ENCODE assay signal across 21 mouse cellular contexts in the genomic region with DNA sequence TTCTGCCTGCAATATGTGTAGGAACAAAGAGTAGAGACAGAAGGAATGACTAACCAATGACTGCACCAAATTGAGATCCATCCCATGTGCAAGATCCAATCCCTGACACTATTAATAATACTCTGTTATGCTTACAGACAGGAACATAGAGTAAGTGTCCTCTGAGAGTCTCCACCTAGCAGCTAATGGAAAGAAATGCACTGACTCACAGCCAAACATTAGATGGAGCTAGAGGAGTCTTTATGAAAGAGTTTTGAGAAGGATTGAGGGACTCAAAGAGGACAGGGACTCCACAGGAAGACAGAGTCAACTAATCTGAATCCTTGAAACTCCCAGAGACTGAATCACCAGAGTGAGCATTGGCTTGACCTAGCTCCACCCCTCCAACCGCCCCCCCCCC.
DNase-seq lines count a peak whose midpoint lies in the region; ATAC-seq and TF ChIP-seq lines count a peak whose summit lies in the region.
"Had no signal": no experiment of that assay in that cellular context is flagged by ENCODE, and none has a peak within 500 bp of the region (broad histone marks: within the 10 kb centered on the region; RNA-seq: fewer than 3 reads in every experiment).

No protein-coding gene starts in this region.

- no peak overlapping the region for H3K4me3 ChIP-seq in kidney, postnatal 0 days (replicated peaks; ENCODE audit: low read depth, low read length)
- H3K4me3 ChIP-seq in kidney, embryonic 14.5 days (ENCODE audit: low read length) = no peak overlapping the region
- no peak overlapping the region for H3K4me3 ChIP-seq in lung, postnatal 0 days (ENCODE audit: low read depth, low read length)
- H3K4me3 ChIP-seq in CH12.LX (replicated peaks in 1 of 3; ENCODE audit: low read depth in 2 of 3, low read length in 2 of 3, poor library complexity in 1 of 3) = no peak overlapping the region
- H3K4me3 ChIP-seq in MEL (ENCODE audit: control insufficient read depth in 1 of 2, insufficient read depth in 1 of 2, low read depth in 2 of 2, low read length in 2 of 2) = no peak overlapping the region
- H3K4me3 ChIP-seq: embryonic facial prominence, embryonic 10.5 days; embryonic facial prominence, embryonic 12.5 days; forebrain, embryonic 13.5 days; forebrain, embryonic 15.5 days had no signal

- H3K79me2 ChIP-seq in CH12.LX (replicated peaks; ENCODE audit: control insufficient read depth, extremely low read depth, insufficient read depth, poor library complexity, severe bottlenecking) (no peaks in the 10 kb centered on the region), MEL (ENCODE audit: control insufficient read depth, insufficient read depth, low read length, poor library complexity) (no peaks in the 10 kb centered on the region)

- no peaks in the 10 kb centered on the region for H3K36me3 ChIP-seq in kidney, postnatal 0 days (ENCODE audit: insufficient read depth, low read length)
- no peaks in the 10 kb centered on the region for H3K36me3 ChIP-seq in kidney, embryonic 14.5 days (ENCODE audit: control insufficient read depth, insufficient read depth, low read length)
- H3K36me3 ChIP-seq in lung, postnatal 0 days (ENCODE audit: insufficient read depth, low read length) = no peaks in the 10 kb centered on the region
- no peaks in the 10 kb centered on the region for H3K36me3 ChIP-seq in CH12.LX (replicated peaks in 1 of 2; ENCODE audit: control insufficient read depth in 1 of 2, insufficient read depth in 1 of 2, low read length in 1 of 2)
- H3K36me3 ChIP-seq in MEL (ENCODE audit: control insufficient read depth in 1 of 2, insufficient read depth in 2 of 2, low read length in 2 of 2) = no peaks in the 10 kb centered on the region
- H3K36me3 ChIP-seq: embryonic facial prominence, embryonic 10.5 days; embryonic facial prominence, embryonic 12.5 days; forebrain, embryonic 15.5 days; G1E had no signal

- H3K4me2 ChIP-seq in kidney, postnatal 0 days (ENCODE audit: low read length) = no peak overlapping the region
- H3K4me2 ChIP-seq in kidney, embryonic 14.5 days (replicated peaks; ENCODE audit: low read depth, low read length) = no peak overlapping the region
- no peak overlapping the region for H3K4me2 ChIP-seq in lung, postnatal 0 days (replicated peaks; ENCODE audit: low read depth, low read length)
- H3K4me2 ChIP-seq in CH12.LX (ENCODE audit: insufficient read depth, low read depth, poor library complexity, severe bottlenecking) = no peak overlapping the region
- H3K4me2 ChIP-seq: embryonic facial prominence, embryonic 12.5 days; forebrain, embryonic 13.5 days; forebrain, embryonic 15.5 days had no signal

- TF ChIP-seq POLR2A in CH12.LX (IDR thresholded peaks at IDR 0.05; ENCODE audit: low read depth, low read length) (no peak), MEL (IDR thresholded peaks at IDR 0.05; ENCODE audit: control insufficient read depth in 1 of 2, insufficient read depth in 1 of 2, low read depth in 1 of 2, low read length in 2 of 2, poor library complexity in 1 of 2) (no peak)

- no peak for ATAC-seq in kidney, postnatal 0 days (replicated peaks; ENCODE audit: low FRiP score, low read depth)
- ATAC-seq in kidney, embryonic 14.5 days (ENCODE audit: low FRiP score, low TSS enrichment) = no peak
- ATAC-seq in lung, postnatal 0 days = no peak
- no peak for ATAC-seq in megakaryocyte-erythroid progenitor cell, adult 5-6 weeks (replicated peaks; ENCODE audit: low FRiP score, low TSS enrichment, poor library complexity, severe bottlenecking)
- ATAC-seq: forebrain, embryonic 13.5 days; forebrain, embryonic 15.5 days; forebrain, postnatal 0 days had no signal

- no peak overlapping the region for H3K27ac ChIP-seq in kidney, postnatal 0 days
- no peak overlapping the region for H3K27ac ChIP-seq in kidney, embryonic 14.5 days (ENCODE audit: low read depth, low read length)
- H3K27ac ChIP-seq in lung, postnatal 0 days (ENCODE audit: low read length) = no peak overlapping the region
- H3K27ac ChIP-seq in CH12.LX (ENCODE audit: insufficient read depth, low read depth) (no peak overlapping the region), MEL (ENCODE audit: control insufficient read depth, low read depth, low read length) (no peak overlapping the region)
- H3K27ac ChIP-seq: embryonic facial prominence, embryonic 10.5 days; embryonic facial prominence, embryonic 12.5 days; forebrain, embryonic 13.5 days; forebrain, embryonic 15.5 days had no signal

- no peak for TF ChIP-seq EP300 in lung, postnatal 0 days (IDR thresholded peaks at IDR 0.05)
- TF ChIP-seq EP300 in CH12.LX (IDR thresholded peaks at IDR 0.05; ENCODE audit: low read length) (no peak), MEL (IDR thresholded peaks at IDR 0.05; ENCODE audit: low read depth in 1 of 2, low read length in 2 of 2) (no peak)

- H3K27me3 ChIP-seq in kidney, postnatal 0 days (ENCODE audit: insufficient read depth, low read length) = no peaks in the 10 kb centered on the region
- H3K27me3 ChIP-seq in kidney, embryonic 14.5 days (ENCODE audit: control insufficient read depth, insufficient read depth, low read length) = no peaks in the 10 kb centered on the region
- H3K27me3 ChIP-seq in lung, postnatal 0 days (replicated peaks; ENCODE audit: insufficient read depth, low read length) = no peaks in the 10 kb centered on the region
- no peaks in the 10 kb centered on the region for H3K27me3 ChIP-seq in CH12.LX (replicated peaks)
- no peaks in the 10 kb centered on the region for H3K27me3 ChIP-seq in MEL (ENCODE audit: control insufficient read depth in 1 of 2, insufficient read depth in 2 of 2, low read length in 2 of 2)
- H3K27me3 ChIP-seq: embryonic facial prominence, embryonic 12.5 days; forebrain, embryonic 13.5 days; forebrain, embryonic 15.5 days had no signal

- TF ChIP-seq RAD21 in CH12.LX (IDR thresholded peaks at IDR 0.05; ENCODE audit: low read depth, low read length) (peak; percentile 29), MEL (IDR thresholded peaks at IDR 0.05; ENCODE audit: low read depth, low read length) (peak; percentile 23)

- DNase-seq in kidney, postnatal 0 days (ENCODE audit: low spot score) = no peak
- DNase-seq in lung, postnatal 0 days (ENCODE audit: low spot score) = no peak
- no peak for DNase-seq in lung, postnatal 10 days
- DNase-seq in CH12.LX (ENCODE audit: extremely low read depth) = no peak
- no peak for DNase-seq in MEL (ENCODE audit: low read depth, low spot score)
- no peak for DNase-seq in ovary, postnatal 10 days (ENCODE audit: low spot score)
- DNase-seq: adrenal gland, adult 2 months; adrenal gland, postnatal 10 days; adrenal gland, postnatal 25 days; cerebellum, adult 11-12 months; cerebellum, adult 2 months; cerebellum, adult 9-10 months; cerebellum, postnatal 25 days; forebrain, postnatal 0 days had no signal

- TF ChIP-seq CTCF in kidney, postnatal 0 days (IDR thresholded peaks at IDR 0.05; ENCODE audit: low read depth) = peak; percentile 20; the same call in 1 of the 2 replicates
- peak; percentile 15; the same call in 1 of the 2 replicates for TF ChIP-seq CTCF in lung, postnatal 0 days (IDR thresholded peaks at IDR 0.05)
- TF ChIP-seq CTCF in CH12.LX (conservative IDR thresholded peaks at IDR 0.05 in 1 of 2, IDR thresholded peaks at IDR 0.05 in 1 of 2; ENCODE audit: low read depth in 2 of 2, low read length in 2 of 2) (peak in 1 of 2 experiments; percentile 37; a peak in 2 of 4 replicates), MEL (IDR thresholded peaks at IDR 0.05 in 2 of 3, conservative IDR thresholded peaks at IDR 0.05 in 1 of 3; ENCODE audit: control insufficient read depth in 1 of 3, insufficient read depth in 1 of 3, low read depth in 2 of 3, low read length in 3 of 3, poor library complexity in 1 of 3, severe bottlenecking in 1 of 3) (peak in 1 of 3 experiments; percentile 20; a peak in 2 of 6 replicates)

- in situ Hi-C loops in CH12.LX (cut with MboI; ENCODE audit: low pct_ligation_motif_present, low pct_unique_long_range_greater_than_20kb, low sequenced_read_pairs) = no loop called here

- dilution Hi-C loops in CH12.LX (cut with MboI; ENCODE audit: extremely low pct_ligation_motif_present, extremely low pct_unique_long_range_greater_than_20kb, low sequenced_read_pairs) = no loop called here

- no peaks in the 10 kb centered on the region for H3K4me1 ChIP-seq in kidney, postnatal 0 days (replicated peaks; ENCODE audit: insufficient read depth, low read length)
- H3K4me1 ChIP-seq in kidney, embryonic 14.5 days (ENCODE audit: control insufficient read depth, insufficient read depth, low read length) = no peaks in the 10 kb centered on the region
- no peaks in the 10 kb centered on the region for H3K4me1 ChIP-seq in lung, postnatal 0 days (ENCODE audit: insufficient read depth, low read depth, low read length)
- H3K4me1 ChIP-seq in CH12.LX (ENCODE audit: control insufficient read depth in 1 of 2, insufficient read depth in 2 of 2) (no peaks in the 10 kb centered on the region), MEL (ENCODE audit: control insufficient read depth in 1 of 2, insufficient read depth in 2 of 2, low read length in 2 of 2) (no peaks in the 10 kb centered on the region)
- H3K4me1 ChIP-seq: embryonic facial prominence, embryonic 10.5 days; embryonic facial prominence, embryonic 12.5 days; forebrain, embryonic 13.5 days; forebrain, embryonic 15.5 days had no signal

- H3K9ac ChIP-seq in kidney, postnatal 0 days (ENCODE audit: low read depth, low read length) = no peak overlapping the region
- H3K9ac ChIP-seq in kidney, embryonic 14.5 days (ENCODE audit: low read depth, low read length) = no peak overlapping the region
- H3K9ac ChIP-seq in lung, postnatal 0 days (replicated peaks; ENCODE audit: low read depth) = no peak overlapping the region
- H3K9ac ChIP-seq in CH12.LX (ENCODE audit: insufficient read depth, low read depth) (no peak overlapping the region), MEL (ENCODE audit: control insufficient read depth, low read depth, low read length, poor library complexity, severe bottlenecking) (no peak overlapping the region)
- H3K9ac ChIP-seq: embryonic facial prominence, embryonic 12.5 days; forebrain, embryonic 13.5 days; forebrain, embryonic 15.5 days; forebrain, postnatal 0 days had no signal

- 50% methylated on average over 1 of the region's 1 CpGs for whole genome bisulfite sequencing in kidney, postnatal 0 days
- WGBS in kidney, embryonic 14.5 days = 70% methylated on average over 1 of the region's 1 CpGs
- 50% methylated on average over 1 of the region's 1 CpGs for WGBS in lung, postnatal 0 days

- no peaks in the 10 kb centered on the region for H3K9me3 ChIP-seq in kidney, postnatal 0 days (replicated peaks; ENCODE audit: low read length)
- no peaks in the 10 kb centered on the region for H3K9me3 ChIP-seq in kidney, embryonic 14.5 days (ENCODE audit: control insufficient read depth, low read length)
- H3K9me3 ChIP-seq in lung, postnatal 0 days (ENCODE audit: low read length) = no peaks in the 10 kb centered on the region
- no peaks in the 10 kb centered on the region for H3K9me3 ChIP-seq in CH12.LX (replicated peaks; ENCODE audit: low read length)
- no peaks in the 10 kb centered on the region for H3K9me3 ChIP-seq in MEL (replicated peaks; ENCODE audit: insufficient read depth, low read length)
- H3K9me3 ChIP-seq: embryonic facial prominence, embryonic 10.5 days; embryonic facial prominence, embryonic 12.5 days; forebrain, embryonic 13.5 days; forebrain, embryonic 15.5 days; G1E had no signal

TF ChIP-seq in CH12.LX, 34 proteins besides CTCF, POLR2A, EP300 and RAD21 (continues in another document):
- TF ChIP-seq USF1 (IDR thresholded peaks at IDR 0.05; ENCODE audit: low read depth, low read length) = no peak
